Mouse (Mus musculus) v-Abl transformed pro-B cells (cell line): ENCODE data around the gene Erbin.

Experiments used
- in situ Hi-C, 2 experiments: fragments of 400-800 bp; cut with MboI; formaldehyde crosslinking; loops; one replicate each; pipeline ENCODE4 v1.15.1; 2025; ENCODE audit not compliant: unreplicated experiment in 2 of 2

Gene Erbin

GRCm38 (mm10) chr13:103920261-103920932 is at the start of gene Erbin:
Gene Erbin, minus strand, starts transcription at chr13:103920514.
- in situ Hi-C loops: loop anchor here (10.0 kb wide), 2 partner anchors 114 to 124 kb away; no protein-coding TSS in a partner anchor

- in situ Hi-C loops: no loop called here
Measured at GRCm38 (mm10) chr13:103969912-103970311, 49.6 kb upstream of the Erbin start.

- in situ Hi-C loops: no loop called here
Measured at GRCm38 (mm10) chr13:103967987-103968386, 47.7 kb upstream of the Erbin start.

DNA sequence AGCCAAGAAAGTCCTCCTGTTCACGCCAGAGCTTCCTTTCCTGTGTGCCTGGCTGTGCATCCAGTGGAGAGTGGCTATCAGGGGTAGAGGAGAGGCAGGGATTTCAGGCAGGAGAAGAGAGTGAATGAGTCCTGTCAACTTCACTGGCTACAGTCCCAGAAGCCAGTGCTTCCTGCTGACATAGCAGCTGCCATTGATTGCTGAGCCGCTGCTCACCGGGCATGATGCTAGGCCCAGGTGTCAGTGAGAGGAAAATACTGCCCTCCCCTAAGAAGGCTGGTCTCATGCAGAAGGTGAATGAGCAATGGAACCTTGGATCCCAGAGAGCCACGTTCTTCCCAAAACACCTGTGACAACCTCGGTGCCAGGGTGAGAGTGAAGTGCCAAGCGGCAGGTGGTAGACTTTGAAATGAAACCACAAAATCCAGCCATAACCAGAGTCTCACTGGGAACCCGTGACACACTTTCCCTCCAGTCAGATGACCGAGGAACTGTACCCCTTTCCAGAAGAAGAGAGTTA is 46.4 kb upstream of the Erbin start:
- in situ Hi-C loops: no loop called here

- in situ Hi-C loops: no loop called here
Measured at GRCm38 (mm10) chr13:103965187-103965586, 44.9 kb upstream of the Erbin start.

DNA sequence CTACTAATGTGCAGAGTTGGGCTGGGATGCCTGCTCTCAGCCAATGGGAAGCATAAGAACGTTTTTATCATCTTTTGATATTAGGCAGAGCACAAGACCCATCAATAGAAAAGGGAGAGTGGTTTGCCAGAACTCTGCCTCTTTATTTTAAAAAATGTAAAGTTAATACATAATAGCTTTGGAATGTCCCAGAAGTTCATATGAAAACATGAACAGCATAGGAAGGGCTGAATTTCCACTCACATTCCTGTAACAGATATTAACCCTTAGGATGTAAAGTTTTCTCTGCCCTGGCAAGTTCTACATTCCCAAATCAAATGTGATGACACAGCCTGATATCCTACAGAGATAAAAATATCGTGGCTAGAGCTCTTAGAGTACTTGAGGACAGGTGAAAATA is 42.8 kb upstream of the Erbin start:
- in situ Hi-C loops: no loop called here

DNA sequence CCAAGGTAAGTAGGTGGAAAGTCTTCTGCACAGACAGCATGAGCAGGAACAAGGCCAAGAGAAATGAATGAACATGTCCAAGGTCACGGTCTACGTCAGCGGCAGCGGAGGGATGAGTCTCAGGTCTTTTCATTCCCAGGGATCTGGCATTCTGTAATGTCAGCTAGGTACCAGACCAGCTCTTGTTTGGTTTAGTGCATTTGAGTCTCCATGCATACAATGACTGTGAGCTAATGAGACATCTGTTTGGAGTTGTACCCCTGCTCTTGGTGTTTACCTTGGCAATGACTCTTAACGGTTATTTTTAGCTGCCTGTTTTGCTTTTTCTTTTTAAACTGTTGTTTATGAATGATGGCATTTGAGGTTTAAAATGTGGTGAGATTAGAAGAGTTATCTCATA is 39.5 kb upstream of the Erbin start:
- in situ Hi-C loops: no loop called here

DNA sequence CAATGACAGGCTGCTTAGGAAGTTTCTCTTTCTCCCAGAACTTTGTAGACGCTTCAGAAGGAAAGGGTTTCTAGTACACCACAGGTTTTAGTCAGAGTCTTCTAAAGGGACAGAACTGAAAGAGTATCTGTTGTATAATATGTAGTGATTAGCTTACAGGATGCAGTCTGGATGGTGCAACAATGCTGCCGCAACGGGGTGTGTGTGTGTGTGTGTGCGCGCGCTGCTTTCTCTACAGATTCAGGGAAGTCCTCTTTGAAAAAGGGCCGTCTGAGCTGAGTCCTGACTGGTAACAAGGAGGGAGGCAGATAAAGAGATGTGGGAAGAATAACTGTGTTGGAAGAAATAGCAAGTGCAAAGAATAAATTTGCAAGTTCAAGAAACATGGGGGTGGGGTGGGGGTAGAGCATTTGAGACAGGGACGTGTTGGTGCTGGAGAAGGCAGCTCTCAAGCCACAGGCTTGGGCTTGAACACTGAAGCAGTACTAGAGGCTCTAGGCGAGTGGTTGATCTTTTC is 38.4 kb upstream of the Erbin start:
- in situ Hi-C loops: no loop called here

- in situ Hi-C loops: no loop called here
Measured at GRCm38 (mm10) chr13:103957175-103957940, 37.0 kb upstream of the Erbin start.

- in situ Hi-C loops: no loop called here
Measured at GRCm38 (mm10) chr13:103955652-103956051, 35.3 kb upstream of the Erbin start.

GRCm38 (mm10) chr13:103951393-103951792 is 31.1 kb upstream of the Erbin start:
- in situ Hi-C loops: no loop called here

GRCm38 (mm10) chr13:103940796-103941195 is 20.5 kb upstream of the Erbin start:
- in situ Hi-C loops: no loop called here

DNA sequence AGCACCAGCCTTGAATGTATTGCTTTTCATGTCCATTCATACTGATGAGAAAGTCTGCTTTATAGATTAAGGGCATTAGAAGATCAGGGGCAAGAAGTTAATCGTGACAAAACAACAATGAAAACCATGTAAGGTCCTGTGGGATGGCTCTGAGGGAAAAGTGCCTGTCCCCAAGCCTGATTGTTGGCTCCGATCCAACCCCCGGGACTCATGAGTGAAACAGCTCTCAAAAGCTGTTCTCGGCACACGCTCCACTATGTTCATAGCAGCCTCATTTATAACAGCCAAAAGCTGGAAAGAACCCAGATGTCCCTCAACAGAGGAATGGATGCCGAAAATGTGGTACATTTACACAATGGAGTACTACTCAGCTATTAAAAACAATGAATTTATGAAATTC is 4.3 kb upstream of the Erbin start:
- in situ Hi-C loops: loop anchor here (10.0 kb wide), 2 partner anchors 110 to 120 kb away; no protein-coding TSS in a partner anchor

GRCm38 (mm10) chr13:103923402-103924065 is 3.2 kb upstream of the Erbin start:
- in situ Hi-C loops: loop anchor here (10.0 kb wide), 2 partner anchors 111 to 121 kb away; no protein-coding TSS in a partner anchor

- in situ Hi-C loops: loop anchor here (10.0 kb wide), 2 partner anchors 113 to 123 kb away; no protein-coding TSS in a partner anchor
Measured at GRCm38 (mm10) chr13:103921831-103922380, 1.6 kb upstream of the Erbin start.

DNA sequence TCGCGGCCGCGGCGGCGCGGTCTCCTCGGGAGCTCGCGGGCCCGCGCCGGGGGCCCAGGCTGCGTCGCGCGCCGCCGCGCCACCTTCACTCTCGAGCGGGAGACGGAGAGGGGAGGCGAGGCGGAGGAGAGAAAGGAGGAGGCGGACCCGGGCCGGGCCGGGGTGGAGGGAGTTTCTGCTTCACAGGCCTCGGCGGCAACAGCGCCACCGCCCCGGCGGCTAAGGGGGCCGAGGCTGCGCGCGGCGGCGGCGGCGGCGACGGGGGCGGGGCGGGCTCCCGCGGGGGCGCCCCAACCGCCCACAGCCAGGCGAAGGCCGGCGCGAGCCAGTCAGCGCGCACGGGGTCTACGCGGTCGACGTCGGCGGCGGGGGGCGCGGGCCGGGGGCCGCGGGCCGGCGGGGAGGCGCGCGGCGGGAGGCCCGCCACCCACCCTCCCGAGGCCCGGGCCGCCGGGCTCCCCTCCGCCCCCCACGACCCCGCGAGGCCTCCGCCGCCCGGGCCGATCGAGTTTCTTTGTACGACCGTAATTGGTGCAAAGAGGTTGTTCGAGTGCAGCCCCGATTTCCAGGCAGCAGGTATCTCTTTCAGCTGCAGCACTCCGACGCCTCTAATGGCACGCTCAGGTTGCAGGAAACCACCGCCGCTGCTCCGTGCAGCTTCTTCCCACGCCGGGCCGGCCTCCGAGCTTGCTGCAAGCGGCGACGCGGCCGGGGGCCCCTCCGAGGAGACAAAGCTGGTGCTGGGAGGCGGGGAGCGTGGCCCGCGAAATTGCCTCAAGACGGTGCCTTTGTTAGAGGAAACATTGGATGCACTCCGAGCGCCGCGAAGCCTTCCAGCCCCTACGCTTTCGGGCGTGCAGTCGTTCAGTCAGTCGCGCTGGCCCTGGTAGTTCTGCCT is 868 bp upstream of the Erbin start:
- in situ Hi-C loops: loop anchor here (10.0 kb wide), 2 partner anchors 114 to 124 kb away; no protein-coding TSS in a partner anchor

DNA sequence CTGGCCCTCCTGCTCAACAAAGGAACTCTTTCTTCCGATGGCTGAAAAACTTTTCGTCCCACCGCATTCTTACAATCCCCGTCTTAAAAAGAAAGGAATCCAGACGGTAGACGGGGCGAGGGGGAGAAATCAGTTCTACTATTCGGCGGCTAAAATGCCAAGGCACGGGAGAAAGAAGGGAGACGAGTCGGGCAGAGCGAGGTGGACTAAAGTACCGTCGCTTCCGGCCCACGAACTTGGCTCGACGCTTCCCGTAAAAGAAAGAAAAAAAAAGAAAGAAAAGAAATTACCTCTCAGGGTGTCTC is 406 bp downstream of the Erbin start:
- in situ Hi-C loops: loop anchor here (10.0 kb wide), 3 partner anchors 55 to 125 kb away; no protein-coding TSS in a partner anchor

- in situ Hi-C loops: loop anchor here in 1 of 2 experiments (10.0 kb wide), 1 partner anchor 55 kb away; no protein-coding TSS in a partner anchor
Measured at GRCm38 (mm10) chr13:103919234-103919955, 919 bp downstream of the Erbin start.

- in situ Hi-C loops: loop anchor here in 1 of 2 experiments (10.0 kb wide), 1 partner anchor 54 kb away; no protein-coding TSS in a partner anchor
Measured at GRCm38 (mm10) chr13:103918432-103918831, 1.9 kb downstream of the Erbin start.
